18 mouse cellular contexts compared by ENCODE assay signal in genomic region chr9:80194446-80194845, GRCm38 (mm10).
"Had no signal": no experiment of that assay in that cellular context is flagged by ENCODE, and none has a peak within 500 bp of the region (broad histone marks: within the 10 kb centered on the region; RNA-seq: fewer than 3 reads in every experiment).

No protein-coding gene starts in this region.

- H3K9me3 ChIP-seq: liver, embryonic 15.5 days; lung, embryonic 15.5 days; megakaryocyte, embryonic 14.5 days; midbrain, embryonic 12.5 days; neural tube, embryonic 12.5 days; stomach, embryonic 15.5 days had no signal

- H3K4me3 ChIP-seq: liver, embryonic 15.5 days; lung, embryonic 15.5 days; megakaryocyte, embryonic 14.5 days; midbrain, embryonic 12.5 days; neural tube, embryonic 12.5 days; stomach, embryonic 15.5 days had no signal

- H3K27me3 ChIP-seq: liver, embryonic 15.5 days; lung, embryonic 15.5 days; megakaryocyte, embryonic 14.5 days; midbrain, embryonic 12.5 days; neural tube, embryonic 12.5 days; stomach, embryonic 15.5 days had no signal

- H3K4me1 ChIP-seq: liver, embryonic 15.5 days had no signal

- ATAC-seq: liver, postnatal 0 days; lung, postnatal 0 days had no signal

- H3K9ac ChIP-seq: liver, embryonic 15.5 days; liver, postnatal 0 days; lung, embryonic 15.5 days; midbrain, embryonic 12.5 days; neural tube, embryonic 12.5 days; stomach, embryonic 15.5 days had no signal

- H3K4me2 ChIP-seq: liver, embryonic 15.5 days; lung, embryonic 15.5 days; midbrain, embryonic 12.5 days; neural tube, embryonic 12.5 days; stomach, embryonic 15.5 days had no signal

- DNase-seq: liver, postnatal 0 days; lung, adult 2 months; lung, postnatal 14 days; lung, postnatal 36 days; midbrain, embryonic 14.5 days; right cerebral cortex, postnatal 14 days; thymus, adult 2 months; thymus, postnatal 25 days; thymus, postnatal 4 days had no signal

- H3K27ac ChIP-seq: liver, embryonic 15.5 days; lung, embryonic 15.5 days; macrophage; midbrain, embryonic 12.5 days; neural tube, embryonic 12.5 days; stomach, embryonic 15.5 days; stomach, postnatal 0 days had no signal

- H3K36me3 ChIP-seq: liver, embryonic 15.5 days; lung, embryonic 15.5 days; midbrain, embryonic 12.5 days; neural tube, embryonic 12.5 days had no signal
